Mouse (Mus musculus): ENCODE results near the gene Gbx1.

The Gbx1 gene

DNA sequence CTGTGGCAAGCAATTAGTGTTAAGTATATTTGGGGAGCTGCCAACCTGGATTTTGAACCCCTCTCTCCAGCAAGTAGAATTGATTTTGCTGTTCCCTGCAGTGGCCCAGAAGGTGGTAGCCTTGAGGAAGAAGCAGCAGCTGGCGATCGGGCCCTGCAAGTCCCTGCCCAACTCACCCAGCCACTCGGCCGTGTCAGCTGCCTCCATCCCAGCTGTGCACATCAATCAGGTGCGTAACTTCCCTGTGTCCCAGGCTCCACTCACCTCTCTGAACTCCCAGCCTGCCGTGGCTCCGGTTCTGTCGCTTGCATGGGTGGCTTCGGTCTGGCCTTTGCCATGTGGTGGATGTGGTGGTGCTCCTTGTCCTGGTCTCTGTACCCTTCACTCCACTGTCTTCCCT, 49.1 kb downstream of the Gbx1 start:
- DNase-seq (ENCODE audit: low read depth, low spot score) = no peak

GRCm38 (mm10) chr5:24475476-24476241, 51.3 kb downstream of the Gbx1 start:
- DNase-seq (ENCODE audit: low read depth, low spot score) = no peak

- no peak for DNase-seq (ENCODE audit: low read depth, low spot score)
Observed at GRCm38 (mm10) chr5:24474723-24475261, 52.2 kb downstream of the Gbx1 start.

DNA sequence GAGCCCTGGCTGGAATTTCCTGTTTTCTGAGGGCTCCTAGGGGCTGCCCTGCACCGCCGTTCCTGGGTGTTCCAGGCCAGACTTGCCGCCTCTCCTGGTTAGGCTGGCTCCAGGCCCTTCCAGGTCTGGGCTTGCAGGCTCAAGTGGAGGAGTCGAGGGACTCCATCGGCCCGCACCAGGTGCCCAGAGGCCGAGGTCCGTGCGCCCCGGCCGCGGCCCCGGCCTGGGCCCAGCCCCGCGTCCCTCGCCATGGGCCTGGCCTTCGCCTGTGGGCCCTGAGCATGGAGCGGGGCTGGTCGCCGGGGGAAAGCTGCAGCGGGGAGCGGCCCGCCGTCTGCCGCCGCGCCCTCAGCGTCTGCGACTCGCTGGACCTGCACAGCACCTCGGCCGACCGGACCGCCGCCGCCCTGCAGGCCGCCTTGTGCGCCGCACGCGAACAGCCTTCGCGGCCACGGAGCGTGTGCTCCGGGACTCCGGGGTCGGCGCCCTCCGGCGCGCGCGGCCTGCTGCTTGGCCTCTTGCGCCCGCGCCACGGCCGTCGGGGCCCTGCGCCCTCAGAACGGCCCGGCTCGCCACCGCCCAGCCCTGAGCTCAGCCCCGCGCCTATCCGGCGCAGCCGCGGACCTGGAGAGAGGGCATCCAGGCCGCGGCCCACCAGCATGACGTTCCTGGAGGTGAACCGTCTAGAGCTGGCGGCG, 52.8 kb downstream of the Gbx1 start:
- no peak for DNase-seq (ENCODE audit: low read depth, low spot score)

DNA sequence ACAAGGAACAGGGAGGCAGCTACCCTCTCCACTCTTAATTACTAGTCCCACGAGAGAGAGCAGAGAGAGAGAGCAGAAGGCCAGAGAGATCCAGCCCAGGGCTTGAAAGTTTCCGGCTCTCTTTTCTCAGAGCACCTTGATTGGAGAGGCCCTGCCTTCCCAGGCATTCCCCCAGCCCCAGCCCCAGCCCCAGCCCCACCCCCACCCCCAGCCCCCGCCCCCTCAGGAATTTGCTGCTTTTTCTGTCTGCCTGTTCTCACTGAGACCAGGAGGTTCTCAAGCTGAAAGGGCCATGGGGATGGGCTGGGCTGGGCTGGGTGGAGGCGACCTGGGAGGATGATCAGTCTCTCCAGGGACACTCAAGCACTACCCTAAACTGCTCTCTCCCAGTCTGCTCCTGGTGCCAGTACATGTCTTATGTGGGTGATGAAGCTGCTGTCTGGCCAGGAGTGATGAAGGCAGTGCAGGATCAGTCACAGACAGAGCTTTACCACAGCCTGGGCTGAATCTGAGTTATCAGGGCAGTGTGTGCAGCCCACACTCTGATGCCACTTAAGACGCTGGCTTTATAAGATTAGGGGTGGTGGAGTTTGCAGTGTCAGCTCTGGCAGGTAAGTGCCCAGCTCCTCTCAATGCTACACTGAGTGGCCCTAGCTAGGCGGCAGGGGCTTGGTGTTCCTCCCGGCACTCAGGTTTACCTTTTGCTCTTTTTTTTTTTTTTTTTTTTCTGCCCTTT, 54.0 kb downstream of the Gbx1 start:
- peak; percentile 84 for DNase-seq (ENCODE audit: low read depth, low spot score)

GRCm38 (mm10) chr5:24470600-24470999, 56.4 kb downstream of the Gbx1 start:
- DNase-seq (ENCODE audit: low read depth, low spot score) = peak; percentile 78

DNA sequence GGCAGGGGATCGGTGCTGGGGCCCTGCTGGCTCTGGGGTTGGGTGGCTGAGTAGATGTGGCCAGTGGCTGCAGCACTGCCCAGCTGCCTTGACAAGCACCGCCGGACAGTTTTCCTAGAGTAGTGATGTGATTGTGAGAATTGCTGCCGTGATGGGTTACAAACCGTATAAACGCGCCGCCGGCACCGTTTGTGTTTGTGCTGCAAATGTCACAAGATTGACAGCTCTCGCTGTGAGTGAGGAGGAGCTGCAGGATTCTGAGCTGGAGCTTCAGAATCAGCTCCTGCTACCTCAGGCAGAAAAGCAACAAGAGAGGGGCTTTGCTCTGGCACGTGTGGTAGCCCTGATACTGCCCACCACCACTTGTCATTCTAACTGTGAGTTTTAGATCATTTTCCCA, 60.2 kb downstream of the Gbx1 start:
- DNase-seq (ENCODE audit: low read depth, low spot score) = no peak

DNA sequence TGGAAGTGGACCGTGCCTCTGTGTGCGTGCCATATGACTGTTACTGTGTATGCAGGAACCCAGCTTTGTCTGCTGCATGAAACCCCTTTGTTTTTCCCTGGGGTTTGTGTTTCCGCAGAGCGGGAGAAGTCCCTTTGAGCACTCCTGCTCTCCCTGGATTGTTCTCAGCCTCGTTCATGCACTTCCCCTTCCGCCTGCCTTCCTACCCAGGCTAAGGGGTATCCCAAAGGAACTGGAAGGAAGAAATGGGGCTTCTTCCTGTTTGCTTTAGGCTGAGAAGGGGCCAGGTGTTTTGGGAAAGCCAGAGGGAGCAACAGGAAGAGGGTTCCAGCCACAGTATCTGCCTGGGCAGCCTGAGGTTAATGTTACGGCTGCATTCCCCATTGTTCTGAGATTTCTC, 71.4 kb downstream of the Gbx1 start:
- DNase-seq (ENCODE audit: low read depth, low spot score) = no peak

- no peak for DNase-seq (ENCODE audit: low read depth, low spot score)
Observed at GRCm38 (mm10) chr5:24455076-24455475, 71.9 kb downstream of the Gbx1 start.

DNA sequence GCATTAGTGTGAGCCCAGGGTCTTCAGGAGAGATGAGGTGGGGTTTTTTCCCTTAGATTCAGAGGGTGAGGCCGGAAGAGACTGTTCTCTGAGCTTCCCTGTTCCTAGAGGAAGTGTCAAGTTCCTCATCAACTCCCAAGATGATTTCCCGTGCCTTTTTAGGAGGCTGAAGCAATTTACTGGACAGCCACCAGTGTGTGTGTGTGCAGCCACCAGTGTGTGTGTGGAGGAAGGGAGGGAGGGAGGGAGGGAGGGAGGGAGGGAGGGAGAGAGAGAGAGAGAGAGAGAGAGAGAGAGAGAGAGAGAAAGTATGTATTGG, 73.1 kb downstream of the Gbx1 start:
- DNase-seq (ENCODE audit: low read depth, low spot score) = no peak

DNA sequence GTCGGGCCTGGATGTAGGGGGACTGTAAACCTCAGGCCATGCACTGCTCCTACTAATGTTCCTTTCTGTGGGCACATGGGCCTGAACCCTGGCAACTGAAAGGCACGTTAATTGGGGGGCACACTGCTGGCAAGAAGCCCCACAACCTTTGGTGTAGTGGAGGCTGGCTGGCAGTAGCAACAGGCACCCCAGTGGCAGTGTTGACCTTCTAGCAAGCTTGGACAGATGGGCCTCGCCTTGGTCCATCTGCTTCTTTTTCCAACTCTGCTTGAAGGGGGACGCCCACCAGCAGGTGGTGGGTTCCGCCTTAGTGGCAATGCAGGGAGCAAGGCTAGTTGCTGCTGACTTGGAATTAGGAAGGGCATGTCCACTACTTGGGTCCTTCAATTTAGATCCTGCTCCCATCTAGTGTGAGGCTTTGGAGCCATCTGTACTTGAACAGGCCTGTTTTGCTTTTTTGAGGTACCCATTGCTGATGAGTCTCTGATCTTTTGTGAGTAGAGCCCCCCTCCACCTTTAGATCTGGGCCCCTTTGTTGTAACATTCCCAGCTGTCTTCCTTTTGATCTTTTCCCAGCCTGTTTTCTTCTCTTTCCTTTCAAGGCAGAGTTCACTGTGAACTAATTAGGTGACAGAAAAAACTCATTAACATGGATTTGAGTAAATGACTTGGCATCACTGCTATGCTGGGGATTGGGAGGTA, 73.6 kb downstream of the Gbx1 start:
- DNase-seq (ENCODE audit: low read depth, low spot score) = no peak

Measured in ES-CJ7 (cell line).